Mouse (Mus musculus) heart, embryonic 14.5 days (tissue): ENCODE results near the gene Klhl8. TPM values are rescaled to one million over a fixed set of nuclear protein-coding genes. Genes with fewer than 3 reads are reported as not detected.
A peak's percentile ranks its signal among the peaks of the same experiment; 100 is the strongest.

Source experiments
- ATAC-seq: fragments of 200-750 bp; cut with Nextera tagmentation; 2 replicates; pipeline ENCODE4 v1.8.0; 2017; ENCODE audit warnings: low read depth, moderate TSS enrichment; ENCODE audit not compliant: insufficient number of reproducible peaks, insufficient read depth, low FRiP score
- H3K27ac ChIP-seq, 2 experiments: fragments of 200-500 bp in 1 of 2; fragments of 300-500 bp in 1 of 2; sonication (generic) in 1 of 2; replicated peaks in 1 of 2; 2 replicates each; pipeline ENCODE4 v1.5.1; 2012 to 2014; ENCODE audit warnings: low read depth in 2 of 2, low read length in 2 of 2, control low read depth in 1 of 2, mild to moderate bottlenecking in 1 of 2, mixed read lengths in 1 of 2; ENCODE audit not compliant: control insufficient read depth in 1 of 2, insufficient read depth in 1 of 2
- H3K27me3 ChIP-seq: fragments of 300-500 bp; sonication (generic); 2 replicates; pipeline ENCODE4 v1.6.1; 2014; ENCODE audit warnings: mild to moderate bottlenecking, low read length, control low read depth; ENCODE audit not compliant: control insufficient read depth, insufficient read depth
- H3K36me3 ChIP-seq: fragments of 300-500 bp; sonication (generic); 2 replicates; pipeline ENCODE4 v1.6.1; 2014; ENCODE audit warnings: mild to moderate bottlenecking, control low read depth, low read length, mixed read lengths; ENCODE audit not compliant: control insufficient read depth, insufficient read depth
- H3K4me1 ChIP-seq, 2 experiments: fragments of 200-500 bp in 1 of 2; fragments of 300-500 bp in 1 of 2; sonication (generic) in 1 of 2; 2 replicates each; pipeline ENCODE4 v1.6.1; 2012 to 2014; ENCODE audit warnings: low read length in 2 of 2, control low read depth in 1 of 2, mixed read lengths in 1 of 2; ENCODE audit not compliant: control insufficient read depth in 2 of 2, insufficient read depth in 2 of 2
- H3K4me2 ChIP-seq: fragments of 300-500 bp; sonication (generic); 2 replicates; pipeline ENCODE4 v1.6.1; 2014; ENCODE audit warnings: mild to moderate bottlenecking, low read length
- H3K4me3 ChIP-seq, 2 experiments: fragments of 200-500 bp in 1 of 2; fragments of 300-500 bp in 1 of 2; sonication (generic) in 1 of 2; 2 replicates each; pipeline ENCODE4 v1.5.1; 2012 to 2014; ENCODE audit warnings: low read length in 2 of 2, mild to moderate bottlenecking in 2 of 2, control low read depth in 1 of 2, low read depth in 1 of 2, moderate library complexity in 1 of 2; ENCODE audit not compliant: control insufficient read depth in 1 of 2, insufficient read depth in 1 of 2
- H3K9ac ChIP-seq: fragments of 300-500 bp; sonication (generic); 2 replicates; pipeline ENCODE4 v1.6.1; 2014; ENCODE audit warnings: mild to moderate bottlenecking, low read length
- H3K9me3 ChIP-seq: fragments of 300-500 bp; sonication (generic); 2 replicates; pipeline ENCODE4 v1.6.1; 2016; ENCODE audit warnings: low read length, control low read depth; ENCODE audit not compliant: control insufficient read depth
- WGBS: fragments of 180-500 bp; shearing (Covaris S2); extraction: QIAGEN DNeasy Blood & Tissue Kit; methylation state at CpG from one replicate; pipeline ENCODE4 v1.1.7; 2014; 5-methylcytosine and 5-hydroxymethylcytosine counted together
- polyA plus RNA-seq: library from polyadenylated mRNA; unstranded; fragments of >200 nt; fragmentation: Nextera tagmentation; extraction: Ambion mirVana; gene quantifications from 2 replicates; pipeline ENCODE4 v1.2.1, GENCODE M21; 2014

The Klhl8 gene
- polyA plus RNA-seq, 1 experiment from 2014 or later = 11.9 TPM

- no peak overlapping the region for H3K4me3 ChIP-seq
- 79% methylated on average over 14 of the region's 14 CpGs for WGBS
- H3K36me3 ChIP-seq = peaks cover 26% of the 10 kb centered on the region
- H3K4me1 ChIP-seq = peaks cover 6 to 8% of the 10 kb centered on the region in 2 experiments; a peak in 3 of 4 replicates
- ATAC-seq = 0 out of 2 replicates have a peak, but pooled peaks have one; percentile 18
- no peak overlapping the region for H3K9ac ChIP-seq
- no peaks in the 10 kb centered on the region for H3K9me3 ChIP-seq
- no peaks in the 10 kb centered on the region for H3K27me3 ChIP-seq
- no peak overlapping the region for H3K27ac ChIP-seq
- no peak overlapping the region for H3K4me2 ChIP-seq
Measured at GRCm38 (mm10) chr5:103855483-103856211, 55.4 kb downstream of the Klhl8 start.

- no peak overlapping the region for H3K4me3 ChIP-seq
- WGBS = 92% methylated on average over 5 of the region's 5 CpGs
- no peak overlapping the region for H3K4me2 ChIP-seq
- peaks cover 6 to 8% of the 10 kb centered on the region in 2 experiments; a peak in 3 of 4 replicates for H3K4me1 ChIP-seq
- H3K27ac ChIP-seq = no peak overlapping the region
- H3K9me3 ChIP-seq = no peaks in the 10 kb centered on the region
- peaks cover 33% of the 10 kb centered on the region for H3K36me3 ChIP-seq
- ATAC-seq = no peak
- no peaks in the 10 kb centered on the region for H3K27me3 ChIP-seq
- H3K9ac ChIP-seq = no peak overlapping the region
Measured at GRCm38 (mm10) chr5:103854807-103855194, 56.3 kb downstream of the Klhl8 start.

DNA sequence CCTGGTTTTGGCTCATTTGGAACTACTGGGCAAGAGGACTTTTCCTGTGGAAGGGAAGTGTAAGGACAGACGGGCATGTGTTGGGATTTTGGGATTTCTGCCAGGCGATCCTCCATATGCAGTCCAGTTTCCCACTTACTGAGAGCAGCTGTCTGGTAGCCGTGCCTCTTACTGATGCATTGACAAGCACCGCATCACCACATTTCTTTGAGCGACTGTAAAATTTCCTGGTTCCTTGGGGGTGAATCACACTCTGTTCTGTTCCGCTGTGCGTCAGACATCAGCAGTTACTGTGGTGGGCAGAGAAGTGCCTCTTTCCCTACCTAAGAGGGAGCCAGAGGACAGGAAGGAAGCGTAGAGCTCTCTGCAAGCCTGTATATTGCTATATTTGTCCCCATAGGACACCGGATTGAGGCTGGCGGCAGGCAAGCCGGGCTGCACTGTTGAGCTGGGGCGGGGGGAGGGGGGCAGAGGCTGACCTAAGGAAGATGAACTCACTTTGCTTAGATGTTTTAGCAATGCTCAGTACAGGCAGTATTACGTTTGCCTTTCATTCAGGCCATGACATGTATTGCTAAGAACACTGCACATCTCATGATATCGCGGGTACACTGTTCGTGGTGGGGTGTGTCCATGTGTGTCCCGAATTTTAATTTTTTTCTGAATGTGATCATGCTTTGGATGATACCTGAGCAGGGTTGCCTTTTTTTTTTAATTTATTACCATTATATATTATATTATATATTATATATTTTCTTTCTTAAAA is 56.8 kb downstream of the Klhl8 start:
- Histone ChIP-seq H3K9ac (no peak overlapping the region), H3K27me3 (no peaks in the 10 kb centered on the region), H3K36me3 (peaks cover 39% of the 10 kb centered on the region), H3K4me2 (peak overlapping the region; percentile 11; the same call in 1 of the 2 replicates), H3K4me1 (peaks cover 6 to 8% of the 10 kb centered on the region in 2 experiments; a peak in 3 of 4 replicates), H3K9me3 (no peaks in the 10 kb centered on the region), H3K27ac (peak overlapping the region in 1 of 2 experiments; percentile 53; a peak in 3 of 4 replicates), H3K4me3 (no peak overlapping the region)
- WGBS = 57% methylated on average over 17 of the region's 17 CpGs
- ATAC-seq = no peak

DNA sequence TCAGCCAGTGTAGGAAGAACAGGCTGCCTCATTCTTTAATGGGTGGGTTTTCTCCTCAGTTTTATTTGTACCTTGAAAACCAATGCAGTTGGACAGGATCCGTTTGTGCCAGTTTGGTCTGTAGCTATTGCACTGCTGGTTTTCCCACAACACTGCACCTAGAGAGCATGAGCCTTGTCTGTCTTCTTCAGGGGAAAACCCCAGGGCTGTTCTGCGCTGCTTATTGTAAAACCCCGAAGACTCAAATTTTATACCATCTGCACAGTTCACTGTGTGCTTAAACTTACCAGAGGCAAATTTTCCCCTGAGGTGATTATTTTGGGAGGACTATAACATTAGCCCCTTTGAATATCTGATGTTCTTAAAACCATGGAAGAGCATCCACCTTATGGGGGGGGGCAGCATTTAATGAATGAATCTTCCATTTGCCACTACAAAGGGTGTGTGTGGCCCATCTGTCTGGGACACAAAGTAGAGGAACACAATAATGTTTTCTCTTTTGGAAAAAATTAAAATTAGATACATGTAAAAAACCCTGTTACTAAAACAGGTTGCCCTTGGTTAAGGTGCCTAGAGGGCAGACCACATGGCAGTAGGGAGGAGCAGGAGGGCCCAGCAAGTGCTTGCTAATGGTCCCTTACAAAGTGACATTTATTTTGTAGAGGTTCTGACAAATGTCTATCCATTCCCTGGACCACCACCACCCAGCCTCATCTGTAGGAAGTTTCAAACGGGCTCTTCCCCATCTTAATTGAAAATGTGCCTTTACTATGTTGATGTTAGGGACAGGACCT is 58.1 kb downstream of the Klhl8 start:
- Histone ChIP-seq H3K36me3 (peaks cover 51% of the 10 kb centered on the region), H3K27ac (no peak overlapping the region), H3K27me3 (no peaks in the 10 kb centered on the region), H3K9me3 (no peaks in the 10 kb centered on the region), H3K4me1 (peaks cover 6 to 8% of the 10 kb centered on the region in 2 experiments; a peak in 3 of 4 replicates), H3K4me2 (no peak overlapping the region), H3K4me3 (no peak overlapping the region), H3K9ac (no peak overlapping the region)
- WGBS = 86% methylated on average over 4 of the region's 4 CpGs
- no peak for ATAC-seq

- H3K9ac ChIP-seq = no peak overlapping the region
- H3K27ac ChIP-seq = no peak overlapping the region
- no peaks in the 10 kb centered on the region for H3K27me3 ChIP-seq
- 89% methylated on average over 8 of the region's 8 CpGs for WGBS
- no peaks in the 10 kb centered on the region for H3K4me1 ChIP-seq
- H3K4me3 ChIP-seq = no peak overlapping the region
- H3K9me3 ChIP-seq = no peaks in the 10 kb centered on the region
- no peak overlapping the region for H3K4me2 ChIP-seq
- H3K36me3 ChIP-seq = peaks cover 84% of the 10 kb centered on the region
- ATAC-seq = no peak
Measured at GRCm38 (mm10) chr5:103848546-103848945, 62.5 kb downstream of the Klhl8 start.

DNA sequence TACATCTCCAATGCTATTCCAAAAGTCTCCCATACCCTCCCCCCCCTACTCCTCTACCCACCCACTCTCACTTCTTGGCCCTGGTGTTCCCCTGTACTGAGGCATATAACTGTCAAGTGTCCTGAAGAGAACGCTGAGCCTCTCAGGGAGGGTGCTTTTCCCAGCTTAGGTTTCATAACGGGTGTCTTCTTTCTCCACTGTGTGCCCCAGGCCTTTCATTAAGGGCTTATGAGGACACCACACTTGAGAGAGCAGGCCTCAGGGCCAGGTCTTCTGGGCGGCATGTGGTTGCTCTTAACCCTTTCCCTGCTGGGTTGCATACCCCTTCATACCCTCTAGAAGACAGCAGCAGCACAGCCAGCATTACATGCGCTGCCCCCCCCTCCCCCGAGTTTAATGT is 64.5 kb downstream of the Klhl8 start:
- Histone ChIP-seq H3K4me2 (no peak overlapping the region), H3K4me1 (no peaks in the 10 kb centered on the region), H3K27me3 (no peaks in the 10 kb centered on the region), H3K9ac (no peak overlapping the region), H3K4me3 (no peak overlapping the region), H3K27ac (no peak overlapping the region), H3K36me3 (peaks cover 87% of the 10 kb centered on the region), H3K9me3 (no peaks in the 10 kb centered on the region)
- 56% methylated on average over 5 of the region's 5 CpGs for WGBS
- ATAC-seq = no peak

GRCm38 (mm10) chr5:103846154-103846551 is 64.9 kb downstream of the Klhl8 start:
- Histone ChIP-seq H3K9ac (no peak overlapping the region), H3K4me3 (no peak overlapping the region), H3K27ac (no peak overlapping the region), H3K4me2 (no peak overlapping the region), H3K4me1 (no peaks in the 10 kb centered on the region), H3K9me3 (no peaks in the 10 kb centered on the region), H3K27me3 (no peaks in the 10 kb centered on the region), H3K36me3 (peaks cover 84% of the 10 kb centered on the region)
- WGBS = 90% methylated on average over 10 of the region's 10 CpGs
- ATAC-seq = no peak
